21 mouse cellular contexts compared by ENCODE assay signal in genomic region chr16:34997576-34997975, GRCm38 (mm10). TPM values are rescaled to one million over a fixed set of nuclear protein-coding genes. Genes with fewer than 3 reads are reported as not detected.
A peak's percentile ranks its signal among the peaks of the same experiment; 100 is the strongest.
DNase-seq lines count a peak whose midpoint lies in the region; ATAC-seq and TF ChIP-seq lines count a peak whose summit lies in the region.
"Had no signal": no experiment of that assay in that cellular context is flagged by ENCODE, and none has a peak within 500 bp of the region (broad histone marks: within the 10 kb centered on the region; RNA-seq: fewer than 3 reads in every experiment).

No protein-coding gene starts in this region.

- no peak overlapping the region for H3K27ac ChIP-seq in heart, embryonic 10.5 days
- no peak overlapping the region for H3K27ac ChIP-seq in CH12.LX (ENCODE audit: insufficient read depth, low read depth)
- H3K27ac ChIP-seq in stomach, embryonic 14.5 days (ENCODE audit: low read length): no peak overlapping the region
- no peak overlapping the region; the same call in 1 of the 2 replicates for H3K27ac ChIP-seq in embryonic facial prominence, embryonic 10.5 days (replicated peaks)
- H3K27ac ChIP-seq in liver, postnatal 0 days (ENCODE audit: low read depth): no peak overlapping the region
- H3K27ac ChIP-seq: heart, adult 2 months; hindbrain, embryonic 13.5 days; midbrain, embryonic 10.5 days; neural tube, embryonic 15.5 days had no signal

- no peaks in the 10 kb centered on the region for H3K36me3 ChIP-seq in heart, embryonic 10.5 days
- no peaks in the 10 kb centered on the region for H3K36me3 ChIP-seq in CH12.LX (replicated peaks in 1 of 2; ENCODE audit: control insufficient read depth in 1 of 2, insufficient read depth in 1 of 2, low read length in 1 of 2)
- no peaks in the 10 kb centered on the region for H3K36me3 ChIP-seq in stomach, embryonic 14.5 days (ENCODE audit: control insufficient read depth, insufficient read depth, low read length)
- no peaks in the 10 kb centered on the region for H3K36me3 ChIP-seq in embryonic facial prominence, embryonic 10.5 days (replicated peaks)
- H3K36me3 ChIP-seq in liver, postnatal 0 days (replicated peaks; ENCODE audit: insufficient read depth, low read length): no peaks in the 10 kb centered on the region
- H3K36me3 ChIP-seq: hindbrain, embryonic 13.5 days; midbrain, embryonic 10.5 days; neural tube, embryonic 15.5 days had no signal

- in situ Hi-C loops in CH12.LX (cut with MboI; ENCODE audit: low pct_ligation_motif_present, low pct_unique_long_range_greater_than_20kb, low sequenced_read_pairs): no loop called here

- no peak for TF ChIP-seq CTCF in CH12.LX (conservative IDR thresholded peaks at IDR 0.05 in 1 of 2, IDR thresholded peaks at IDR 0.05 in 1 of 2; ENCODE audit: low read depth in 2 of 2, low read length in 2 of 2)
- no peak for TF ChIP-seq CTCF in liver, postnatal 0 days (IDR thresholded peaks at IDR 0.05; ENCODE audit: low read depth)

- peaks cover 29% of the 10 kb centered on the region for H3K4me1 ChIP-seq in heart, embryonic 10.5 days
- H3K4me1 ChIP-seq in CH12.LX (ENCODE audit: control insufficient read depth in 1 of 2, insufficient read depth in 2 of 2): peaks cover 19% of the 10 kb centered on the region in 2 experiments
- peaks cover 30% of the 10 kb centered on the region; the same call in 1 of the 2 replicates for H3K4me1 ChIP-seq in stomach, embryonic 14.5 days (ENCODE audit: control insufficient read depth, insufficient read depth, low read length)
- H3K4me1 ChIP-seq in embryonic facial prominence, embryonic 10.5 days: peaks cover 27% of the 10 kb centered on the region
- H3K4me1 ChIP-seq in liver, postnatal 0 days (ENCODE audit: insufficient read depth): peaks cover 6% of the 10 kb centered on the region; the same call in 1 of the 2 replicates

- peaks cover 9% of the 10 kb centered on the region for H3K27me3 ChIP-seq in heart, embryonic 10.5 days (ENCODE audit: insufficient read depth, poor library complexity, severe bottlenecking)
- peaks cover 33% of the 10 kb centered on the region for H3K27me3 ChIP-seq in CH12.LX (replicated peaks)
- H3K27me3 ChIP-seq in stomach, embryonic 14.5 days (ENCODE audit: control insufficient read depth, insufficient read depth, low read length): no peaks in the 10 kb centered on the region
- peaks cover 33% of the 10 kb centered on the region for H3K27me3 ChIP-seq in embryonic facial prominence, embryonic 10.5 days (replicated peaks; ENCODE audit: low read depth, poor library complexity, severe bottlenecking)
- H3K27me3 ChIP-seq in liver, postnatal 0 days (ENCODE audit: insufficient read depth, low read length): no peaks in the 10 kb centered on the region
- H3K27me3 ChIP-seq: neural tube, embryonic 15.5 days; Patski had no signal

- TF ChIP-seq RAD21 in CH12.LX (IDR thresholded peaks at IDR 0.05; ENCODE audit: low read depth, low read length): no peak

- no peak overlapping the region for H3K4me2 ChIP-seq in CH12.LX (ENCODE audit: insufficient read depth, low read depth, poor library complexity, severe bottlenecking)
- peak overlapping the region; percentile 37 for H3K4me2 ChIP-seq in stomach, embryonic 14.5 days (replicated peaks; ENCODE audit: low read depth, low read length)
- no peak overlapping the region for H3K4me2 ChIP-seq in liver, postnatal 0 days (ENCODE audit: low read depth, low read length)
- H3K4me2 ChIP-seq: hindbrain, embryonic 13.5 days; neural tube, embryonic 15.5 days had no signal

- H3K79me2 ChIP-seq in CH12.LX (replicated peaks; ENCODE audit: control insufficient read depth, extremely low read depth, insufficient read depth, poor library complexity, severe bottlenecking): no peaks in the 10 kb centered on the region

- H3K9me3 ChIP-seq in heart, embryonic 10.5 days: no peaks in the 10 kb centered on the region
- H3K9me3 ChIP-seq in CH12.LX (replicated peaks; ENCODE audit: low read length): no peaks in the 10 kb centered on the region
- no peaks in the 10 kb centered on the region for H3K9me3 ChIP-seq in stomach, embryonic 14.5 days (ENCODE audit: control insufficient read depth, low read depth, low read length)
- no peaks in the 10 kb centered on the region for H3K9me3 ChIP-seq in embryonic facial prominence, embryonic 10.5 days
- no peaks in the 10 kb centered on the region for H3K9me3 ChIP-seq in liver, postnatal 0 days (ENCODE audit: low read length)
- H3K9me3 ChIP-seq: hindbrain, embryonic 13.5 days; midbrain, embryonic 10.5 days; neural tube, embryonic 15.5 days had no signal

- no peak for TF ChIP-seq POLR2A in CH12.LX (IDR thresholded peaks at IDR 0.05; ENCODE audit: low read depth, low read length)

- dilution Hi-C loops in CH12.LX (cut with MboI; ENCODE audit: extremely low pct_ligation_motif_present, extremely low pct_unique_long_range_greater_than_20kb, low sequenced_read_pairs): no loop called here

- peak; percentile 4; the same call in 1 of the 2 replicates for TF ChIP-seq EP300 in CH12.LX (IDR thresholded peaks at IDR 0.05; ENCODE audit: low read length)
- TF ChIP-seq EP300 in liver, postnatal 0 days (IDR thresholded peaks at IDR 0.05; ENCODE audit: low read depth): no peak

- H3K4me3 ChIP-seq in heart, embryonic 10.5 days: no peak overlapping the region
- H3K4me3 ChIP-seq in CH12.LX (replicated peaks in 1 of 3; ENCODE audit: low read depth in 2 of 3, low read length in 2 of 3, poor library complexity in 1 of 3): no peak overlapping the region
- peak overlapping the region; percentile 25 for H3K4me3 ChIP-seq in stomach, embryonic 14.5 days (ENCODE audit: low read depth, low read length)
- no peak overlapping the region for H3K4me3 ChIP-seq in embryonic facial prominence, embryonic 10.5 days
- H3K4me3 ChIP-seq in liver, postnatal 0 days (ENCODE audit: low read depth, low read length): no peak overlapping the region
- H3K4me3 ChIP-seq: erythroblast, embryonic 14.5 days; gastrocnemius, adult 2 months; heart, adult 2 months; hindbrain, embryonic 13.5 days; midbrain, embryonic 10.5 days; neural tube, embryonic 15.5 days had no signal

- no peak for ATAC-seq in stomach, embryonic 14.5 days (ENCODE audit: insufficient number of reproducible peaks, insufficient read depth, low FRiP score, low read depth)
- ATAC-seq in liver, postnatal 0 days: no peak
- ATAC-seq: forebrain, postnatal 0 days; Patski had no signal

- WGBS in heart, embryonic 10.5 days: 61% methylated on average over 10 of the region's 10 CpGs
- WGBS in stomach, embryonic 14.5 days: 72% methylated on average over 10 of the region's 10 CpGs
- 72% methylated on average over 10 of the region's 10 CpGs for WGBS in embryonic facial prominence, embryonic 10.5 days
- WGBS in liver, postnatal 0 days (ENCODE audit: insufficient replicate concordance): 60% methylated on average over 10 of the region's 10 CpGs

- H3K9ac ChIP-seq in CH12.LX (ENCODE audit: insufficient read depth, low read depth): no peak overlapping the region
- peak overlapping the region; percentile 2; the same call in 1 of the 2 replicates for H3K9ac ChIP-seq in stomach, embryonic 14.5 days (replicated peaks; ENCODE audit: low read depth, low read length)
- H3K9ac ChIP-seq in liver, postnatal 0 days (replicated peaks): no peak overlapping the region
- H3K9ac ChIP-seq: forebrain, postnatal 0 days; hindbrain, embryonic 13.5 days; neural tube, embryonic 15.5 days had no signal

- intact Hi-C loops in heart, postnatal 36 days (cut with DNase I): no loop called here

- DNase-seq in heart, embryonic 10.5 days (ENCODE audit: low spot score): peak; percentile 55
- DNase-seq in heart, postnatal 36 days: no peak
- peak; percentile 58 for DNase-seq in A20 (ENCODE audit: low read depth, low spot score)
- peak; percentile 56 for DNase-seq in CH12.LX (ENCODE audit: extremely low read depth)
- DNase-seq in embryonic facial prominence, embryonic 10.5 days (ENCODE audit: low spot score): no peak
- DNase-seq in liver, postnatal 0 days: no peak
- DNase-seq: cerebellum, postnatal 25 days; forebrain, postnatal 0 days; gastrocnemius, adult 2 months; kidney, adult 18-20 months; kidney, postnatal 36 days; liver; right cerebral cortex, postnatal 14 days; thymus, postnatal 25 days had no signal

TF ChIP-seq in CH12.LX, 34 proteins besides CTCF, POLR2A, EP300 and RAD21 (continues in another document):
- TF ChIP-seq SIN3A (IDR thresholded peaks at IDR 0.05; ENCODE audit: low read length) (no peak), ZKSCAN1 (IDR thresholded peaks at IDR 0.05; ENCODE audit: borderline replicate concordance, low read depth, low read length) (no peak), JUND (conservative IDR thresholded peaks at IDR 0.05; ENCODE audit: low read depth, low read length) (no peak), POLR2AphosphoS2 (IDR thresholded peaks at IDR 0.05; ENCODE audit: low read depth, low read length) (no peak), ZMIZ1 (IDR thresholded peaks at IDR 0.05; ENCODE audit: low read depth, low read length) (no peak), HCFC1 (IDR thresholded peaks at IDR 0.05; ENCODE audit: low read depth, low read length) (no peak), UBTF (IDR thresholded peaks at IDR 0.05; ENCODE audit: low read depth, low read length) (no peak), KAT2A (IDR thresholded peaks at IDR 0.05; ENCODE audit: insufficient replicate concordance, low read length) (no peak), TCF12 (IDR thresholded peaks at IDR 0.05; ENCODE audit: low read depth, low read length) (no peak), NELFE (IDR thresholded peaks at IDR 0.05; ENCODE audit: low read depth, low read length) (no peak), CHD1 (IDR thresholded peaks at IDR 0.05; ENCODE audit: low read depth, low read length) (no peak), BHLHE40 (IDR thresholded peaks at IDR 0.05; ENCODE audit: low read depth, low read length) (no peak), MAFK (IDR thresholded peaks at IDR 0.05; ENCODE audit: insufficient replicate concordance, low read length) (no peak), MAZ (IDR thresholded peaks at IDR 0.05; ENCODE audit: low read depth, low read length) (no peak), USF2 (conservative IDR thresholded peaks at IDR 0.05; ENCODE audit: low read depth, low read length) (no peak), PAX5 (IDR thresholded peaks at IDR 0.05; ENCODE audit: low read length) (no peak), USF1 (IDR thresholded peaks at IDR 0.05; ENCODE audit: low read depth, low read length) (no peak), NRF1 (IDR thresholded peaks at IDR 0.05; ENCODE audit: low read depth, low read length) (no peak)

RNA-seq across cellular contexts. Expression of gene Hacd2, which starts 24.7 kb away (rescaled TPM):
- 67.7 and 101 TPM in 2 replicates for polyA plus RNA-seq in heart, embryonic 10.5 days (2016; fragmentation: Nextera tagmentation; extraction: Ambion mirVana)
- total RNA-seq in heart, postnatal 36 days (2021): 10 to 100 TPM in 1 of 2 experiments, 1 to 10 TPM in 1; 5.6 to 11.0 TPM
- total RNA-seq in CH12.LX (2012; rRNA removed): 33.2 and 50.3 TPM in 2 replicates
- 30.1 and 49.7 TPM in 2 replicates for total RNA-seq in CH12.LX (2014; rRNA removed)
- 133 and 135 TPM in 2 replicates for polyA plus RNA-seq in CH12.LX (2012; ENCODE audit: insufficient read length, low read depth)
- polyA plus RNA-seq in stomach, embryonic 14.5 days (2014; fragmentation: Nextera tagmentation; extraction: Ambion mirVana): 47.6 and 50.3 TPM in 2 replicates
- polyA plus RNA-seq in embryonic facial prominence, embryonic 10.5 days (2016; fragmentation: Nextera tagmentation; extraction: Ambion mirVana): 77.4 and 77.5 TPM in 2 replicates
- 138 and 154 TPM in 2 replicates for polyA plus RNA-seq in liver, postnatal 0 days (2015; fragmentation: Nextera tagmentation; extraction: Ambion mirVana)

Comparison
In these comparisons a context has a peak if more than half of its experiments do, and no peak if none do; other contexts are left out.
1. DNase-seq: peak in heart, embryonic 10.5 days (single experiment), A20 (single experiment) and CH12.LX (single experiment); none in heart, postnatal 36 days (0 of 2), embryonic facial prominence, embryonic 10.5 days (single experiment) and liver, postnatal 0 days (single experiment).